Mouse (Mus musculus) forebrain, embryonic 13.5 days (tissue): Measurements from ENCODE around the gene Cntn2. TPM values are rescaled to one million over a fixed set of nuclear protein-coding genes. Genes with fewer than 3 reads are reported as not detected.

Experiments used
- ATAC-seq: fragments of 200-750 bp; cut with Nextera tagmentation; 2 replicates; pipeline ENCODE4 v1.8.0; 2017
- H3K27ac ChIP-seq: fragments of 300-500 bp; sonication (generic); 2 replicates; pipeline ENCODE4 v1.5.1; 2015; ENCODE audit warnings: inconsistent platforms, mild to moderate bottlenecking, moderate library complexity
- H3K27me3 ChIP-seq: fragments of 300-500 bp; sonication (generic); 2 replicates; pipeline ENCODE4 v1.6.1; 2015; ENCODE audit warnings: mild to moderate bottlenecking, inconsistent platforms
- H3K36me3 ChIP-seq: fragments of 300-500 bp; sonication (generic); 2 replicates; pipeline ENCODE4 v1.6.1; 2015; ENCODE audit warnings: mild to moderate bottlenecking, inconsistent platforms; ENCODE audit not compliant: poor library complexity, severe bottlenecking
- H3K4me1 ChIP-seq: fragments of 300-500 bp; sonication (generic); 2 replicates; pipeline ENCODE4 v1.6.1; 2015; ENCODE audit warnings: inconsistent platforms
- H3K4me2 ChIP-seq: fragments of 300-500 bp; sonication (generic); 2 replicates; pipeline ENCODE4 v1.6.1; 2015; ENCODE audit warnings: inconsistent platforms, mild to moderate bottlenecking, moderate library complexity
- H3K4me3 ChIP-seq: fragments of 300-500 bp; sonication (generic); 2 replicates; pipeline ENCODE4 v1.5.1; 2015; ENCODE audit warnings: mild to moderate bottlenecking, inconsistent platforms
- H3K9ac ChIP-seq: fragments of 300-500 bp; sonication (generic); 2 replicates; pipeline ENCODE4 v1.6.1; 2015; ENCODE audit warnings: mild to moderate bottlenecking, inconsistent platforms
- H3K9me3 ChIP-seq: fragments of 300-500 bp; sonication (generic); replicated peaks from 2 replicates; pipeline ENCODE4 v1.6.1; 2016; ENCODE audit warnings: inconsistent platforms
- WGBS: fragments of 180-500 bp; shearing (Covaris S2); methylation state at CpG from one replicate; pipeline ENCODE4 v1.1.7; 2015; 5-methylcytosine and 5-hydroxymethylcytosine counted together
- polyA plus RNA-seq: library from polyadenylated mRNA; unstranded; fragments of >200 nt; fragmentation: Nextera tagmentation; extraction: Ambion mirVana; gene quantifications from 2 replicates; pipeline ENCODE4 v1.2.1, GENCODE M21; 2015

Gene Cntn2
- polyA plus RNA-seq, 1 experiment from 2014 or later = 68.9 TPM

DNA sequence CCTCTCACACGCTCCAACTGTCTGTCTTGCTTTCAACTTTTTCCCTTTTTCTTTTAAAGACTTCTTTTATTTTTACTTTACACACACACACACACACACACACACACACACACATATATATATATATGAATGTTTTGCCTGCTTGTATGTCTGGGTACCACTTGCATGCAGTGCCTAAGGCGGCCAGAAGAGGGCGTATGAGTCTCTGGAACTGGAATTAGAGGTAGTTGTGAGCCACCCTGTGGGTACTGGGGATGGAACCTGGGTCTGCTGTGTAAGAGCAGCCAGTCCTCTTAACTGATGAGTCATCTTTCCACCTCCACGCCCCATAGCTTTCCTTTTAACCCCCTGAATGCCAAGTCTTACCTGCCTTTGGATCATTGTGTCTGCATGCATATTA is 19.1 kb downstream of the Cntn2 start:
- Histone ChIP-seq H3K9ac (no peak overlapping the region), H3K27ac (no peak overlapping the region), H3K4me1 (peaks cover 18% of the 10 kb centered on the region), H3K4me2 (no peak overlapping the region), H3K4me3 (no peak overlapping the region), H3K36me3 (peaks cover 42% of the 10 kb centered on the region), H3K9me3 (no peaks in the 10 kb centered on the region), H3K27me3 (no peaks in the 10 kb centered on the region)
- 37% methylated on average over 4 of the region's 4 CpGs for WGBS
- no peak for ATAC-seq

DNA sequence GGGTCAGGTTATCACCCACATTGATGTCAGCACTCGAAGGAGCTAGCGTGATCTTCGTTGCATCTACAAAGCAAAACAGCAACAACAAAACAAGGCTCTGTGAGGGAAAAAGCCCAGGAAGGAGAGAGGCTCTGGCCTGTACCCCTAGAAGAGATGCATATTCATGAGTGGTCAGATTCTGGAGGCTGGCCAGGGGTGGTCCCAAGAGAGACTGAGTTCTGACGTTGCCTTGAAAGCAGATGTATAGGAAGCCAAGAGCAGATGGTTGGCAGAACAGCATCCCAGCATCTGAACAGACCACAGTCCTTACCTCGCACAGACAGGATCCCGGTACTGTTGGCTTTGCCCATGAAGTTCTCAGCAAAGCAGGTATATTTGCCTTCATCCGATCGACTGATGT is 20.0 kb downstream of the Cntn2 start:
- no peak for ATAC-seq
- 0 out of 2 replicates have a peak overlapping the region, but pooled peaks have one; percentile 8 for H3K9ac ChIP-seq
- WGBS = 83% methylated on average over 8 of the region's 8 CpGs

DNA sequence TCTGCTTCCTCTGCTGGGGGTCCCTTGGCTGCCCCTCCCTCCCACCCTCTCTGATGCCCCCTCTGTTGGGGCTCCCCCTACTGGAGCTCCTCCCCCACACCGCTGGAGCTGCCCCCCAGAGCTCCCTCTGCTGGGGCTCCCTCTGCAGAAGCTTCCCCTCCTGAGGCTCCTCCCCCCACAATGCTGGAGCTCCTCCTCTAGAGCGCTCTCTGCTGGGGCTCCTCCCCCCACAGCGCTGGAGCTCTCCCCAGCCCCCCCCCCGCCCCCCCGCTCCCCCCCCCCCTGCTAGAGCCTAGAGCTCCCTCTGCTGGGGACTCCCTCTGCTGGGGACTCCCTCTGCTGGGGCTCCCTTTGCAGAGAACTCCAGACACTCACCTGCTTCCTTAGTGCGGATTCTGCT is 22.3 kb downstream of the Cntn2 start:
- H3K9me3 ChIP-seq = no peaks in the 10 kb centered on the region
- H3K27me3 ChIP-seq = no peaks in the 10 kb centered on the region; the same call in 1 of the 2 replicates
- no peak overlapping the region for H3K4me2 ChIP-seq
- H3K9ac ChIP-seq = no peak overlapping the region
- no peak overlapping the region for H3K27ac ChIP-seq
- no peak overlapping the region for H3K4me3 ChIP-seq
- ATAC-seq = no peak
- 16% methylated on average over 2 of the region's 6 CpGs for WGBS
- peaks cover 54% of the 10 kb centered on the region for H3K36me3 ChIP-seq
- peaks cover 6% of the 10 kb centered on the region for H3K4me1 ChIP-seq

More for the DNA sequence above, 20.0 kb downstream of the Cntn2 start:
- peaks cover 43% of the 10 kb centered on the region for H3K36me3 ChIP-seq
- no peak overlapping the region for H3K27ac ChIP-seq
- H3K4me2 ChIP-seq = no peak overlapping the region
- no peaks in the 10 kb centered on the region for H3K27me3 ChIP-seq
- H3K4me3 ChIP-seq = no peak overlapping the region
- H3K4me1 ChIP-seq = peaks cover 18% of the 10 kb centered on the region
- no peaks in the 10 kb centered on the region for H3K9me3 ChIP-seq

DNA sequence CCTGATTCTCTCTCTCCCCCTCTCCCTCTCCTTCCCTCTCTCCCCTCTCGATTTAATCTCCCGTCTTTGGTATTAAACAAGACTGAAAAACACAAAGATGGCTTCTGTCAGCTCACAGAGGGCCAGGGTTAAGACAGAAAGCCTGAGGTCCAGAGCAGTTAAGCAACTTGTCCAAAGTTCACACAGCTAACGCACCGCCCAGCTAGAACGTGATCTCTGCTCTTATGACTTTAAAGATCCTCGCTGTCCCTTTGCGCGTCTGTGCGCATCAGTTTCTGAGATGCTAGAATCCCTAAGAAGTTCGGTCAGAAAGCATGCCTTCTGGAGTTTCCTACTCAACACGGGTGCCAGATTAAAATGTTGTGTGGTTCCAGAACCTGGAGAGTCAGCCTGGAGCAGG is 23.3 kb downstream of the Cntn2 start:
- Histone ChIP-seq H3K9me3 (no peaks in the 10 kb centered on the region), H3K4me1 (no peaks in the 10 kb centered on the region), H3K9ac (no peak overlapping the region), H3K4me2 (no peak overlapping the region), H3K27me3 (no peaks in the 10 kb centered on the region; the same call in 1 of the 2 replicates), H3K36me3 (peaks cover 59% of the 10 kb centered on the region), H3K4me3 (no peak overlapping the region), H3K27ac (no peak overlapping the region)
- ATAC-seq = no peak
- 86% methylated on average over 11 of the region's 11 CpGs for WGBS

DNA sequence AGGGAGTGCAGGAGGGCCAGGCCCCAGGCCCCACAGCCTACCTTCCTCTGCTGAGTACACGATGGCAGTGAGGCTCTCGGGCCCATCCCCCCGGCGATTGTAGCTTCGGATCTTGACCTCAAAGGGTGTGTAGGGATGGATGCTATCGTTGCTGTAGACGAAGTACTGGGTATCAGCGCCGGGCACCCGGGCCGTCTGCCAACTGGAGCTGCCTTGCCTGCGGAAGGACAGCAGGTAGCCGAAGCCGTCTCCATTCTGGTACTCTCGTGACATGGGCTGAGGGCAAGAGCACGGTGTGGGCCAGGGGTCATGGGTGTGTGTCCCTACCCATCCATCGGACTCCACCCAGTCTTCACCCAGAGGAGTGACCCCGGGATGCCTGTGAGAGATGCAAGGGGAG is 24.4 kb downstream of the Cntn2 start:
- no peaks in the 10 kb centered on the region for H3K9me3 ChIP-seq
- H3K36me3 ChIP-seq = peaks cover 68% of the 10 kb centered on the region
- H3K9ac ChIP-seq = no peak overlapping the region
- no peaks in the 10 kb centered on the region for H3K4me1 ChIP-seq
- no peak overlapping the region for H3K4me3 ChIP-seq
- 90% methylated on average over 18 of the region's 18 CpGs for WGBS
- no peak for ATAC-seq
- H3K27me3 ChIP-seq = no peaks in the 10 kb centered on the region; the same call in 1 of the 2 replicates
- no peak overlapping the region for H3K4me2 ChIP-seq
- H3K27ac ChIP-seq = no peak overlapping the region

DNA sequence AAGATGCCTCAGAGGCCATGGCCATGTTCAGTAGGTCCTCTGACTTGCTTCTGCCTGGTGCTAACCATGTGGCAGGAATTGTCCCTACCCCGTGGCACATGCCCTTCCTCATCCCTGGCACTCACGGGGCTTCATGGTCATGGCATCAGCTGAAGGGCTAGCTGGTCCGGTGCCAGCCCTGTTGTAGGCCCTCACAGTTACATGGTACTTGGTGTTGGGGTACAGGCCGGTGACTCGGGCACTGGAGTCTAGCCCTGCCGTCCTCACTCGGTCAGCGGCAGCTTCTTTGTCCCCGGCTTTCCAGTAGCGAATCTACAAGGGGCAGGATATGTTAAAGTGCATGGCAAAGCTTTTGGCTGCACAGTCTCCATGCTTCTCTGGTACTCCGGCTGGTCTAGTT is 26.3 kb downstream of the Cntn2 start:
- Histone ChIP-seq H3K9me3 (no peaks in the 10 kb centered on the region), H3K36me3 (peaks cover 55% of the 10 kb centered on the region), H3K27ac (no peak overlapping the region), H3K9ac (no peak overlapping the region), H3K4me1 (no peaks in the 10 kb centered on the region), H3K27me3 (no peaks in the 10 kb centered on the region; the same call in 1 of the 2 replicates), H3K4me2 (no peak overlapping the region), H3K4me3 (no peak overlapping the region)
- ATAC-seq = no peak
- 92% methylated on average over 11 of the region's 11 CpGs for WGBS

DNA sequence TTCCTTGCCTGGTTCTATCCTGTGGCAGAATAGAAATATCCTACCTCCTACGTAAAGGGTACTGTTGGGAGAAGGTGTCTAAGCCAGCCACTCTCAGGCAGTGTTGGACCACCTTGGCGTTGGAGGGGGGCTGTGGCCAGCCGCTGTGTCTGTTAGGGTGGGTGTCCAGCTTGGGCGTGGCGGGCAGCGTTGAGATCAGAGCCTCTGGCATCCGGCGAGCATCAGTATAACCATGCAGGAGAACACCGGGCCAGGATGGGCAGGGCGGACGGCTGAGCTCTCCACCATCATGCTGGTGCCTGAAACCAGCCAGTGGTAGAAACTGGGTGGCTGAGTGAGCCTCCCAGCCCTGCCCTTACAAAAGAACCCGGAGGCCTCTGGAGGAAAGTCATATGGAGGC is 27.7 kb downstream of the Cntn2 start:
- H3K9me3 ChIP-seq = no peaks in the 10 kb centered on the region
- ATAC-seq = no peak
- no peaks in the 10 kb centered on the region; the same call in 1 of the 2 replicates for H3K27me3 ChIP-seq
- H3K9ac ChIP-seq = no peak overlapping the region
- H3K4me3 ChIP-seq = no peak overlapping the region
- H3K36me3 ChIP-seq = peaks cover 53% of the 10 kb centered on the region
- H3K4me1 ChIP-seq = no peaks in the 10 kb centered on the region
- WGBS = 94% methylated on average over 12 of the region's 12 CpGs
- no peak overlapping the region for H3K4me2 ChIP-seq
- no peak overlapping the region for H3K27ac ChIP-seq

DNA sequence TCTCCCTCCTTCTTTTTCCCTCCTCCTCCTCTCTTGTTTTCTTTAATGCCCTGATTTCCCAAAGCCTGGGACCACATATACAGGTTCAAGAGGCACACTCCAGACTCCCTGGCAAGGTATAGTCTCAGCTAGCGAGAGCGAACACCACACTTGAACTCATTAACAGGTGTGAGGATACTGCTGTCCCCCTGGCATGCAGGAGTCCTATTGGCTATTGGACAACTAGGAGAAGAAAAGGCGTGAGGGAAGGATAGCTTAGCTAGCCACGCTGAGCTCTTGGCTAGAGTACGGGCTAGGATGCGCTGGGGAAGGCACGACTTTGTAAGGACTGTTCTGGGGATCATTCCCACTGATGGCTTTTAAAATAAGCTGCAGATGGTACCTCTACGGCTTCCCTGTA is 30.9 kb downstream of the Cntn2 start:
- no peak overlapping the region for H3K4me3 ChIP-seq
- no peaks in the 10 kb centered on the region for H3K9me3 ChIP-seq
- no peak overlapping the region for H3K9ac ChIP-seq
- H3K27me3 ChIP-seq = no peaks in the 10 kb centered on the region; the same call in 1 of the 2 replicates
- no peak overlapping the region for H3K4me2 ChIP-seq
- no peaks in the 10 kb centered on the region for H3K4me1 ChIP-seq
- 75% methylated on average over 8 of the region's 8 CpGs for WGBS
- H3K27ac ChIP-seq = no peak overlapping the region
- H3K36me3 ChIP-seq = peaks cover 43% of the 10 kb centered on the region
- ATAC-seq = no peak

DNA sequence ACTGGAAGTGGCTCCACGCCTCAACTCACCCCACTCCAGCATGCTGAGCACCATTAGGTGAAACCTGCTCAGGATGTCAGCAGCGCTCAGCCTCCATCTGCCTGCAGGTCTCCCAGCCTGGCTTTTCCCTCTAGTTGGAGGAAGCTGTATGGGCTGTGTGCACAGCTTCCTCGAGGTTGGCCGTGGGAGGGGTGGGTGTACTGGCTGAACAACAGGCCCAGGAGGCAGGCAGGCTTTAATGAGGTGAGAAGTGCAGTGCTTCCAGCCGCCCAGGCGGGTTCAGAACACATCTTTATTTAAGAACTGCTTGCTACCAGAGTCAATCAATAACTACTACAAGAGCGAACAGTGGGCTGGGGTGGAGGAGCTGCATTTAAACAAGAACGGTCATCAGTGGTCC is 31.5 kb downstream of the Cntn2 start:
- Histone ChIP-seq H3K4me1 (no peaks in the 10 kb centered on the region), H3K9ac (no peak overlapping the region), H3K4me2 (no peak overlapping the region), H3K27ac (no peak overlapping the region), H3K27me3 (no peaks in the 10 kb centered on the region), H3K9me3 (no peaks in the 10 kb centered on the region), H3K4me3 (no peak overlapping the region), H3K36me3 (peaks cover 43% of the 10 kb centered on the region)
- ATAC-seq = peak; percentile 11; the same call in 1 of the 2 replicates
- WGBS = 56% methylated on average over 8 of the region's 8 CpGs

DNA sequence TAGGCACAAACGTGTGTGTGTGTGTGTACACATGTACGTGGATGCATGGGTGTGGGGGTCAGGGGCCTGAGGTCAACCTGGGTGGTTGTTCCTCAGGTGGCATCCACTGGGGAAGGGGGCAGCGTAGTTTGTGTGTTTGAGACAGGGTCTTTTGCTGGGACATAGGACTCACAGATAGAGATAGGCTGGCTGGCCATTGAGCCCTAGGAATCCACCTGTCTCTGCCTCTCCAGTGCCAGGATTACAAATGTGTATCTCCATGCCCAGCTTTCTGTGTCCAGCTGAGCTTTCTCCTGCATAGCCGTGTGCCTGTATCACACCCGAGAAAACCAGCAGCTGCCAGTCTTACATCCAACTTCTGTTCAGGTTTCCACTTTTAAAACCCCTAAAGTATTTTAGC is 33.3 kb downstream of the Cntn2 start:
- Histone ChIP-seq H3K9ac (no peak overlapping the region), H3K27ac (no peak overlapping the region), H3K9me3 (no peaks in the 10 kb centered on the region), H3K27me3 (no peaks in the 10 kb centered on the region), H3K4me2 (no peak overlapping the region), H3K36me3 (peaks cover 42% of the 10 kb centered on the region), H3K4me3 (no peak overlapping the region), H3K4me1 (no peaks in the 10 kb centered on the region)
- ATAC-seq = no peak
- 92% methylated on average over 5 of the region's 5 CpGs for WGBS

DNA sequence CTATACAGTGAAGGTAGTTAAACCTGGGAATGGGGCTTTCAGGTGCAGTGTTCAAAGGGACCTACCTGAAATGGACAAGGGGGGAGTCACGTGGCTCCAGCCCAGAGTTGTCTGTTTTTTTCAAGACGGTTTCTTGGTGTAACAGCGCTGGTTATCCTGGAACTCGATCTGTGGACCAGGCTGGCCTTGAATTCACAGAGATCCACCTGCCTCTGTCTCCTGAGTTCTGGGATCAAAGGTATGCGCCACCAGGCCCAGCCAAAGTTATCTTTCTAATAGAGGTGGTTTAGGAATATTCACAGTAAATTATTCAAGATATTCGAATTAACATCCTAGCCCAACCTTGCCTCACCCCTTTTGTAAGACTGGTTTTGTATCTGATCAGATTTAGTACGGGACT is 36.4 kb downstream of the Cntn2 start:
- Histone ChIP-seq H3K27ac (no peak overlapping the region), H3K36me3 (peaks cover 58% of the 10 kb centered on the region), H3K4me2 (no peak overlapping the region), H3K27me3 (no peaks in the 10 kb centered on the region), H3K4me1 (no peaks in the 10 kb centered on the region), H3K9me3 (no peaks in the 10 kb centered on the region), H3K9ac (no peak overlapping the region), H3K4me3 (no peak overlapping the region)
- no peak for ATAC-seq
- WGBS = 94% methylated on average over 7 of the region's 7 CpGs

DNA sequence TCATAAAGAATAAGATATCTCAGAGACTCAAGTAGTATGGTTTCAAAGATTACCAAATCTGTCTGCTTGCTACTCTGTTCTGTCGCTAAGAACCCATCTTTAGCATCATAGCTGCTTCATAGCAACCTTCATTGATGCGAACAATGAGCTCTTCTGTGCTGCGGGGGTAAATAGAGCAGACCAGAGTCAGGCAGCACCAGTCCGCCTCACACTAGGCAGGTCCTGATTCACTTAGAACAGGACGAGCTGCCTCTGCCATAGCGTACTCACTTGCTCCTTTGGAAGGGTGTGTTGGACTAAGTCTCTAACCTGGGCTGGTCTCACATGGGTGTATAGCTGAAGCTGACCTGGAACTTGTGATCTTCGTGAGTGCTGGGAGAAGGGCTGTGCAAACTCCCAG is 37.0 kb downstream of the Cntn2 start, which contains the start of gene Tmem81:
Tmem81 (plus strand) TSS at position 173 of the 400 bp plus-strand sequence.
- no peak within 1 kb of the TSS for H3K9ac ChIP-seq
- no peak within 1 kb of the TSS for H3K4me2 ChIP-seq
- no peak for ATAC-seq
- no peaks in the 10 kb centered on the region for H3K27me3 ChIP-seq
- H3K4me1 ChIP-seq = no peaks in the 10 kb centered on the region
- WGBS = 87% methylated on average over 7 of the region's 7 CpGs
- no peaks in the 10 kb centered on the region for H3K9me3 ChIP-seq
- no peak within 1 kb of the TSS for H3K27ac ChIP-seq
- H3K36me3 ChIP-seq = peaks cover 64% of the 10 kb centered on the region
- no peak within 1 kb of the TSS for H3K4me3 ChIP-seq

DNA sequence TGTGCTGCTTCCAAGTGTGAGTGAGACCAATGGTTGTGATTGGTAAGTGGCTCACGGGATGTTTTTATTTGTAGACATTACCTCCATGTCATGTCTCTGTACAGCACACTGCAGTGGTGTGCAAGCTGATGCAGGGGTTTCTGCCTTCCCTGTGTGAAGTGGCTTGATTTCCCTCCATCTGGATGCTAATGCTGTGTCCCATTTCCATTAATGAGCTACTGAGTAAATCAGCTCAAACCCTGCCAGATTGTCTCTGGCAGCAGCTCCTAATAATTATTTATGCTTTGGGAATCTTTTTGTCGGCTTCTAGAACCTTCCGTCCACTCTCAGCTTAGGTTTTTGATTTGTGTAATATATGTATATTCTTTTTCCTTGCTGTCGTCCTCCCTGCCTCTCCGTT is 37.9 kb downstream of the Cntn2 start:
- Histone ChIP-seq H3K4me3 (no peak overlapping the region), H3K4me1 (no peaks in the 10 kb centered on the region), H3K27me3 (no peaks in the 10 kb centered on the region), H3K27ac (no peak overlapping the region), H3K9me3 (no peaks in the 10 kb centered on the region), H3K4me2 (no peak overlapping the region), H3K36me3 (peaks cover 73% of the 10 kb centered on the region), H3K9ac (no peak overlapping the region)
- 0 out of 2 replicates have a peak, but pooled peaks have one; percentile 31 for ATAC-seq
- 87% methylated on average over 5 of the region's 5 CpGs for WGBS
